Mouse (Mus musculus): ENCODE results near the gene Ajm1. TPM values are rescaled to one million over a fixed set of nuclear protein-coding genes. Genes with fewer than 3 reads are reported as not detected.
A peak's percentile ranks its signal among the peaks of the same experiment; 100 is the strongest.

Gene Ajm1
- polyA plus RNA-seq, 1 experiment, result 0.92 TPM

- H3K27ac ChIP-seq (ENCODE audit: control insufficient read depth, insufficient read depth, low read depth, low read length, poor library complexity), result no peak overlapping the region
- peaks cover 2% of the 10 kb centered on the region; the same call in 1 of the 2 replicates for H3K4me1 ChIP-seq (ENCODE audit: control insufficient read depth, insufficient read depth, low read length)
- H3K4me3 ChIP-seq (replicated peaks; ENCODE audit: control insufficient read depth, low read depth, low read length), result no peak overlapping the region
- TF ChIP-seq CTCF (IDR thresholded peaks at IDR 0.05; ENCODE audit: control insufficient read depth, insufficient read depth, low read length) (no peak), POLR2A (IDR thresholded peaks at IDR 0.05; ENCODE audit: borderline replicate concordance, control insufficient read depth, low read depth, low read length) (no peak)
- 88% methylated on average over 10 of the region's 10 CpGs for WGBS
These were observed 39.8 kb downstream of the Ajm1 start for GRCm38 (mm10) chr2:25541644-25542367.

- 94% methylated on average over 4 of the region's 4 CpGs for WGBS
- Histone ChIP-seq H3K27ac (ENCODE audit: control insufficient read depth, insufficient read depth, low read depth, low read length, poor library complexity) (no peak overlapping the region), H3K4me1 (ENCODE audit: control insufficient read depth, insufficient read depth, low read length) (no peaks in the 10 kb centered on the region; the same call in 1 of the 2 replicates), H3K4me3 (replicated peaks; ENCODE audit: control insufficient read depth, low read depth, low read length) (no peak overlapping the region)
- TF ChIP-seq CTCF (IDR thresholded peaks at IDR 0.05; ENCODE audit: control insufficient read depth, insufficient read depth, low read length), result no peak
- no peak for TF ChIP-seq POLR2A (IDR thresholded peaks at IDR 0.05; ENCODE audit: borderline replicate concordance, control insufficient read depth, low read depth, low read length)
These were observed 41.0 kb downstream of the Ajm1 start for GRCm38 (mm10) chr2:25540541-25540948.

DNA sequence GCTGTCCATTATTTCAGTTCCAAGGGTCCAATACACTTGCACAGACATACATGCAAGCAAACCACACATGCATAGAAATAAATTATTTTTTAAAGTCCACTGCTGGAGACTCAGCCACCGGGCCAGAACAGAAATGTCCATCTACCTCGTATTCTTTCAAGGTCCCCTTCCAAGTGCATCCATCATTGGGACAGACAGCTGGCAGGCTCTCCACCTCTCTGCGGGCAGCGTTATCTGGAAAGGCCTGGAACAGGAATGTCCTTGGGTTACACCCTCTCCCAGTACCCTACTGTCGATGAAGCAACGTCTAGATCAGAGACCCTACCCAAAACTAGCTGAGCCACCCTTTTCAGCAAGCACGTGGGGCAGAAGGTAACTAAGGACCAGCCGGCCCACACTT, 45.0 kb downstream of the Ajm1 start:
- H3K4me3 ChIP-seq (replicated peaks; ENCODE audit: control insufficient read depth, low read depth, low read length), result no peak overlapping the region
- TF ChIP-seq POLR2A (IDR thresholded peaks at IDR 0.05; ENCODE audit: borderline replicate concordance, control insufficient read depth, low read depth, low read length), result no peak
- no peak for TF ChIP-seq CTCF (IDR thresholded peaks at IDR 0.05; ENCODE audit: control insufficient read depth, insufficient read depth, low read length)
- no peak overlapping the region for H3K27ac ChIP-seq (ENCODE audit: control insufficient read depth, insufficient read depth, low read depth, low read length, poor library complexity)
- WGBS, result 89% methylated on average over 8 of the region's 8 CpGs
- no peaks in the 10 kb centered on the region; the same call in 1 of the 2 replicates for H3K4me1 ChIP-seq (ENCODE audit: control insufficient read depth, insufficient read depth, low read length)

GRCm38 (mm10) chr2:25534866-25535182, 46.7 kb downstream of the Ajm1 start:
- Histone ChIP-seq H3K4me3 (replicated peaks; ENCODE audit: control insufficient read depth, low read depth, low read length) (no peak overlapping the region), H3K27ac (ENCODE audit: control insufficient read depth, insufficient read depth, low read depth, low read length, poor library complexity) (peak overlapping the region; percentile 26; the same call in 1 of the 2 replicates), H3K4me1 (ENCODE audit: control insufficient read depth, insufficient read depth, low read length) (no peaks in the 10 kb centered on the region; the same call in 1 of the 2 replicates)
- no peak for TF ChIP-seq CTCF (IDR thresholded peaks at IDR 0.05; ENCODE audit: control insufficient read depth, insufficient read depth, low read length)
- TF ChIP-seq POLR2A (IDR thresholded peaks at IDR 0.05; ENCODE audit: borderline replicate concordance, control insufficient read depth, low read depth, low read length), result no peak
- WGBS, result 91% methylated on average over 2 of the region's 2 CpGs

GRCm38 (mm10) chr2:25534178-25534865, 47.2 kb downstream of the Ajm1 start:
- Histone ChIP-seq H3K4me1 (ENCODE audit: control insufficient read depth, insufficient read depth, low read length) (no peaks in the 10 kb centered on the region; the same call in 1 of the 2 replicates), H3K27ac (ENCODE audit: control insufficient read depth, insufficient read depth, low read depth, low read length, poor library complexity) (peak overlapping the region; percentile 26; the same call in 1 of the 2 replicates), H3K4me3 (replicated peaks; ENCODE audit: control insufficient read depth, low read depth, low read length) (no peak overlapping the region)
- TF ChIP-seq POLR2A (IDR thresholded peaks at IDR 0.05; ENCODE audit: borderline replicate concordance, control insufficient read depth, low read depth, low read length) (no peak), CTCF (IDR thresholded peaks at IDR 0.05; ENCODE audit: control insufficient read depth, insufficient read depth, low read length) (no peak)
- WGBS, result 56% methylated on average over 3 of the region's 3 CpGs

DNA sequence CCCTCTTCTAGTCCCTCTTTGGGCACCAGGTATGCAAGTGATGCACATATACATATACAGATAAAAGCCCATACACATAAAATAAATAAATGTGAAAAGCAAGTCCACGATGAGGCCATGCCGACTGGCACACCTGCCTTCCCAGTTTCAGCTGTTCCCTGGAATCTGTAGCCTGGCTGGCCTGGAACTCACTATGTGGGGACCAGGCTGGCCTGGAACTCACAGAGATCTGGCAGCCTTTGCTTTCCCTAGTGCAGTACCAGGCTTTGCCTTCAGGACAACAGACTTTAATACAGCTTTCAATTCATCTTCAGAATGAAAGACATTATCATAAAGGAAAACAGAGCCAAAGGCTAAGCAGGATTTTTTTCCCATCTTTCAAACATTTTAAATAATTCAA, 47.9 kb downstream of the Ajm1 start:
- WGBS, result 91% methylated on average over 2 of the region's 2 CpGs
- Histone ChIP-seq H3K27ac (ENCODE audit: control insufficient read depth, insufficient read depth, low read depth, low read length, poor library complexity) (peak overlapping the region; percentile 63), H3K4me3 (replicated peaks; ENCODE audit: control insufficient read depth, low read depth, low read length) (no peak overlapping the region), H3K4me1 (ENCODE audit: control insufficient read depth, insufficient read depth, low read length) (no peaks in the 10 kb centered on the region; the same call in 1 of the 2 replicates)
- TF ChIP-seq POLR2A (IDR thresholded peaks at IDR 0.05; ENCODE audit: borderline replicate concordance, control insufficient read depth, low read depth, low read length) (no peak), CTCF (IDR thresholded peaks at IDR 0.05; ENCODE audit: control insufficient read depth, insufficient read depth, low read length) (no peak)

DNA sequence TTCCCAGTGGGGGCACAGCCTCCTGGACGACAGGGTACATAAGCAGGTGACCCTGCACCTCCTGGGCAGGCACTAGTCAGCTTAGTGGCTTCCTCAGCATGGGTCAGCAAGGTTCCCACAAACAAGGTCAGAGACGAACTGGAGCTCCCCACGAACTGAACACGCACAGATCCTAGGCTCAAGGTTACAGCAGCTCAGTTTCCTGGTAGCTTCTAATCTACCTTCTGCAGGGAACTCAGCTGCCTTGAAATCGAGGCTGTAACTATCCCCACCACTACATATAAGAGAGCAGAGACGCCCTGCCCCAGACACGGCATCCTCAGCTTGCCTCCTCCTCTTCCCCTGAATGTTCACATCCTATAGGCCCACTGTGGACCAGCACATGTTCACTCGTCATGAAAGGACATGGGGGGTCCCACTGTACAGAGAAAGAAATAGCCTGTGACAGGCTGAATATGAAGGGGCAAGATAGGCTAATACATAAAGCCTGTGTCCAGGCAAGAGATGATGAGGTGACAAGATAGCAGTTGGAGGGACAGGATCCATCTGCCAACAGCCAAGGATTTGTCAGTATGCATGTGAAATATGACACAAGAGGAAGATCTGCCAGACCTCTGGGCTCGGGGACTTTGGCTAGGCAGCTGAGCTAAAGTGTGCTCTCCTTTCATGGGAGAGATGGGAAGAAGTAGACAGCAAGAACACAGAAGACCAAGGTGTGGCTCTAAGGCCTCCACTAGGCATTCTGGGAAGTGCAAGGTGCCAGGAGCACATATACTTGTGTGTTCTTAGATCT, 54.9 kb downstream of the Ajm1 start:
- 80% methylated on average over 9 of the region's 9 CpGs for WGBS
- TF ChIP-seq POLR2A (IDR thresholded peaks at IDR 0.05; ENCODE audit: borderline replicate concordance, control insufficient read depth, low read depth, low read length), result no peak
- TF ChIP-seq CTCF (IDR thresholded peaks at IDR 0.05; ENCODE audit: control insufficient read depth, insufficient read depth, low read length), result no peak
- Histone ChIP-seq H3K4me3 (replicated peaks; ENCODE audit: control insufficient read depth, low read depth, low read length) (no peak overlapping the region), H3K4me1 (ENCODE audit: control insufficient read depth, insufficient read depth, low read length) (no peaks in the 10 kb centered on the region; the same call in 1 of the 2 replicates), H3K27ac (ENCODE audit: control insufficient read depth, insufficient read depth, low read depth, low read length, poor library complexity) (no peak overlapping the region)

Other genes starting within 250 kb of the Ajm1 start
- gene Man1b1, start 249.4 kb downstream of the Ajm1 start, polyA plus RNA-seq (2011; ENCODE audit: insufficient read depth, insufficient read length, low replicate concordance, missing spikeins), result 25.9 and 33.0 TPM in 2 replicates
- 22.8 and 29.5 TPM in 2 replicates for gene Dpp7, start 225.4 kb downstream of the Ajm1 start, polyA plus RNA-seq (2011; ENCODE audit: insufficient read depth, insufficient read length, low replicate concordance, missing spikeins)
- 20.1 and 62.6 TPM in 2 replicates for gene Uap1l1, start 216.1 kb downstream of the Ajm1 start, polyA plus RNA-seq (2011; ENCODE audit: insufficient read depth, insufficient read length, low replicate concordance, missing spikeins)
- 13.7 and 27.3 TPM in 2 replicates for gene Sapcd2, start 209.4 kb downstream of the Ajm1 start, polyA plus RNA-seq (2011; ENCODE audit: insufficient read depth, insufficient read length, low replicate concordance, missing spikeins)
- 0.54 TPM in 1 of 2 replicates, not detected in the other for gene Entpd2, start 185.9 kb downstream of the Ajm1 start, polyA plus RNA-seq (2011; ENCODE audit: insufficient read depth, insufficient read length, low replicate concordance, missing spikeins)
- 3.4 and 22.4 TPM in 2 replicates for gene Npdc1, start 182.4 kb downstream of the Ajm1 start, polyA plus RNA-seq (2011; ENCODE audit: insufficient read depth, insufficient read length, low replicate concordance, missing spikeins)
- gene Fut7, start 158.5 kb downstream of the Ajm1 start, polyA plus RNA-seq (2011; ENCODE audit: insufficient read depth, insufficient read length, low replicate concordance, missing spikeins), result 3.4 and 17.9 TPM in 2 replicates
- gene Abca2, start 153.1 kb downstream of the Ajm1 start, polyA plus RNA-seq (2011; ENCODE audit: insufficient read depth, insufficient read length, low replicate concordance, missing spikeins), result 5.0 and 15.0 TPM in 2 replicates
- not detected in 2 replicates for gene Clic3, start 124.9 kb downstream of the Ajm1 start, polyA plus RNA-seq (2011; ENCODE audit: insufficient read depth, insufficient read length, low replicate concordance, missing spikeins)
- 42.2 and 114 TPM in 2 replicates for gene Paxx, start 120.7 kb downstream of the Ajm1 start, polyA plus RNA-seq (2011; ENCODE audit: insufficient read depth, insufficient read length, low replicate concordance, missing spikeins)
- gene Ptgds, start 111.7 kb downstream of the Ajm1 start, polyA plus RNA-seq (2011; ENCODE audit: insufficient read depth, insufficient read length, low replicate concordance, missing spikeins), result 9.3 TPM in 1 of 2 replicates, not detected in the other
- gene Lcn12, start 87.8 kb downstream of the Ajm1 start, polyA plus RNA-seq (2011; ENCODE audit: insufficient read depth, insufficient read length, low replicate concordance, missing spikeins), result not detected in 2 replicates
- 18.5 and 30.4 TPM in 2 replicates for gene Fbxw5, start 81.0 kb downstream of the Ajm1 start, polyA plus RNA-seq (2011; ENCODE audit: insufficient read depth, insufficient read length, low replicate concordance, missing spikeins)
- gene C8g, start 80.0 kb downstream of the Ajm1 start, polyA plus RNA-seq (2011; ENCODE audit: insufficient read depth, insufficient read length, low replicate concordance, missing spikeins), result 1.6 and 6.2 TPM in 2 replicates
- 14.5 and 22.7 TPM in 2 replicates for gene Traf2, start 34.8 kb downstream of the Ajm1 start, polyA plus RNA-seq (2011; ENCODE audit: insufficient read depth, insufficient read length, low replicate concordance, missing spikeins)
- gene Edf1, start 23.9 kb downstream of the Ajm1 start, polyA plus RNA-seq (2011; ENCODE audit: insufficient read depth, insufficient read length, low replicate concordance, missing spikeins), result 46.6 and 73.8 TPM in 2 replicates
- gene Mamdc4, start 6.9 kb downstream of the Ajm1 start, polyA plus RNA-seq (2011; ENCODE audit: insufficient read depth, insufficient read length, low replicate concordance, missing spikeins), result 1.1 and 9.7 TPM in 2 replicates
- 12.3 and 16.4 TPM in 2 replicates for gene Phpt1, start 6.5 kb downstream of the Ajm1 start, polyA plus RNA-seq (2011; ENCODE audit: insufficient read depth, insufficient read length, low replicate concordance, missing spikeins)
- 33.4 and 38.2 TPM in 2 replicates for gene Rabl6, start 26.8 kb upstream of the Ajm1 start, polyA plus RNA-seq (2011; ENCODE audit: insufficient read depth, insufficient read length, low replicate concordance, missing spikeins)
- gene Ccdc183, start 35.9 kb upstream of the Ajm1 start, polyA plus RNA-seq (2011; ENCODE audit: insufficient read depth, insufficient read length, low replicate concordance, missing spikeins), result not detected in 2 replicates
- gene Tmem141, start 40.2 kb upstream of the Ajm1 start, polyA plus RNA-seq (2011; ENCODE audit: insufficient read depth, insufficient read length, low replicate concordance, missing spikeins), result 17.3 and 20.9 TPM in 2 replicates
- 14.7 and 28.0 TPM in 2 replicates for gene Fcna, start 46.3 kb upstream of the Ajm1 start, polyA plus RNA-seq (2011; ENCODE audit: insufficient read depth, insufficient read length, low replicate concordance, missing spikeins)
- gene Lcn8, start 71.4 kb upstream of the Ajm1 start, polyA plus RNA-seq (2011; ENCODE audit: insufficient read depth, insufficient read length, low replicate concordance, missing spikeins), result not detected in 2 replicates
- gene Lcn5, start 76.2 kb upstream of the Ajm1 start, polyA plus RNA-seq (2011; ENCODE audit: insufficient read depth, insufficient read length, low replicate concordance, missing spikeins), result not detected in 2 replicates
- not detected in 2 replicates for gene Lcn6, start 95.0 kb upstream of the Ajm1 start, polyA plus RNA-seq (2011; ENCODE audit: insufficient read depth, insufficient read length, low replicate concordance, missing spikeins)
- not detected in 2 replicates for gene Lcn10, start 101.0 kb upstream of the Ajm1 start, polyA plus RNA-seq (2011; ENCODE audit: insufficient read depth, insufficient read length, low replicate concordance, missing spikeins)
- gene Obp2a, start 118.3 kb upstream of the Ajm1 start, polyA plus RNA-seq (2011; ENCODE audit: insufficient read depth, insufficient read length, low replicate concordance, missing spikeins), result not detected in 2 replicates
- 4.1 and 6.7 TPM in 2 replicates for gene Bmyc, start 125.0 kb upstream of the Ajm1 start, polyA plus RNA-seq (2011; ENCODE audit: insufficient read depth, insufficient read length, low replicate concordance, missing spikeins)
- not detected in 2 replicates for gene Obp2b, start 155.3 kb upstream of the Ajm1 start, polyA plus RNA-seq (2011; ENCODE audit: insufficient read depth, insufficient read length, low replicate concordance, missing spikeins)
- not detected in 2 replicates for gene Lcn3, start 183.8 kb upstream of the Ajm1 start, polyA plus RNA-seq (2011; ENCODE audit: insufficient read depth, insufficient read length, low replicate concordance, missing spikeins)
- gene Lcn11, start 195.3 kb upstream of the Ajm1 start, polyA plus RNA-seq (2011; ENCODE audit: insufficient read depth, insufficient read length, low replicate concordance, missing spikeins), result not detected in 2 replicates
- not detected in 2 replicates for gene Gm13539, start 200.5 kb upstream of the Ajm1 start, polyA plus RNA-seq (2011; ENCODE audit: insufficient read depth, insufficient read length, low replicate concordance, missing spikeins)
- not detected in 2 replicates for gene Glt6d1, start 234.1 kb upstream of the Ajm1 start, polyA plus RNA-seq (2011; ENCODE audit: insufficient read depth, insufficient read length, low replicate concordance, missing spikeins)
- not detected in 2 replicates for gene Lcn9, start 241.4 kb upstream of the Ajm1 start, polyA plus RNA-seq (2011; ENCODE audit: insufficient read depth, insufficient read length, low replicate concordance, missing spikeins)

Measured in bone marrow, adult 2 months (tissue).